Mouse (Mus musculus) monocyte, adult 59 days (primary cell): ENCODE measurements around the gene Nmnat1. TPM values are rescaled to one million over a fixed set of nuclear protein-coding genes. Genes with fewer than 3 reads are reported as not detected.

ENCODE experiments used
- total RNA-seq, 2 experiments: library from RNA; stranded (reverse); gene quantifications; one replicate each; pipeline ENCODE4 v1.2.4; 2023

The Nmnat1 gene
- 1 to 10 TPM; 4.0 to 4.4 TPM for total RNA-seq

GRCm38 (mm10) chr4:149485053-149485824 is at the start of gene Nmnat1, which contains the start of gene Lzic:
Gene Nmnat1, minus strand, starts transcription at chr4:149485202.
Gene Lzic, plus strand, starts transcription at chr4:149485229.

DNA sequence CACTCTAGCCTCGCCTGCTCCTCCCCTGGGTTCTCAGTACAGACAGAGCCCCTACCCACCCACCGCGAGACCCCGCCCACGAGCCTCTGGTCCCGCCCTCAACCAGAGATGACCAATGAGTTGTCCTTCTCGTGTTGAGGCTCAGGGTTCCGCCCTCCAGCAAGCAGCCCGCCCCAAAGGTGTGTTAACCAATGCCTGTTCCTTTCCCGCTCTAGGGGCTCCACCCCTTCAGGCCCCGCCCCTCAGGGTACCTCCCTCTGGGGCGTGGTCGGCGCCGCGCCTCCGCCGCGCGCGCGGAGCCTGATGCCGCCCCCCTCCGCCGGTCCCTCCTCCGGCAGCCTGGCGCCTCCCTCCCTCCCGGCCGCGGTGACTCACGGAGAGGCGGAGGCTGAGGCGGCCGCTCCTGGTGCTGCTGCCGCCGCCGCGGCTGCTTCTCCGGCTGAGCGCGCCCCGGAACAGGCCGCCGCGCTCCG is 32.9 kb upstream of the Nmnat1 start, which contains the start of gene Ctnnbip1:
Gene Ctnnbip1, plus strand, starts transcription at position 369 of the 473 bp plus-strand sequence.

DNA sequence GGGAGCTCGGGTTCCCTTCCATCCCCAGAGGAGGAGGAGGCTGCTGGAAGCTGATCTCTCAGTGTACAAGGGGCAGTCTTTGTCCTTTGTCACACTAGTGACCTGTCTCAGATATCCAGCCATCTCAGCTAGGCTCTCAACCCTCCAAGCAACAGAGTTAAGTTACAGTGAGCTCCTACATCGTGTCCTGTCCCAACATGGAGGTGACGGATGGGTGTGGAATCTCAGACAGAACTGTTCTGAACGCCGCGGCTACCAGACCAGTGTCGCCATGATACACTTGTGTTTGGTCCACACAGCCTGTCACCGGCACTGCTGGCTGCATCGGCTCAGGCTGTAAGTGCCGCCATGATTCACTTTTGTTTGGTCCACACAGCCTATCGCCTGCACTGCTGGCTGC is 7.9 kb downstream of the Nmnat1 start, which contains the start of gene Tmem274:
Gene Tmem274, plus strand, starts transcription at position 301 of the 400 bp plus-strand sequence.

GRCm38 (mm10) chr4:149454879-149455278 is 30.1 kb downstream of the Nmnat1 start, which contains the start of gene Rbp7:
Gene Rbp7, minus strand, starts transcription at chr4:149454978.

GRCm38 (mm10) chr4:149426325-149427199 is 58.4 kb downstream of the Nmnat1 start, which contains the start of gene Ube4b:
Gene Ube4b, minus strand, starts transcription at chr4:149426749.

Other genes starting within 250 kb of the Nmnat1 start
- 10 to 100 TPM; 35.0 to 40.4 TPM for gene Kif1b, start 177.5 kb downstream of the Nmnat1 start, total RNA-seq
- gene Ube4b, start 58.5 kb downstream of the Nmnat1 start, total RNA-seq, result 10 to 100 TPM; 48.3 to 62.3 TPM
- not detected for gene Rbp7, start 30.2 kb downstream of the Nmnat1 start, total RNA-seq
- gene Tmem274, start 7.8 kb downstream of the Nmnat1 start, total RNA-seq, result not detected
- gene Lzic, start within 50 bp of the Nmnat1 start, total RNA-seq, result 10 to 100 TPM; 12.7 to 13.8 TPM
- 1 to 10 TPM; 7.9 to 8.4 TPM for gene Ctnnbip1, start 33.0 kb upstream of the Nmnat1 start, total RNA-seq
- gene Clstn1, start 101.3 kb upstream of the Nmnat1 start, total RNA-seq, result 1 to 10 TPM; 9.3 to 9.7 TPM
- gene Pik3cd, start 217.4 kb upstream of the Nmnat1 start, total RNA-seq, result 100 to 1,000 TPM; 279 to 327 TPM